Mouse (Mus musculus) liver, embryonic 14.5 days (tissue): ENCODE measurements at regions not wholly inside any gene's neighbourhood (a gene's known extent, or its start where the extent isn't known, plus 50 kb on each side); places are given as distances from the start of the nearest gene placed in this dataset.

Source experiments
- CTCF ChIP-seq: IDR thresholded peaks from 2 replicates; pipeline ENCODE4 v1.5.1; 2016; ENCODE audit warnings: antibody characterized with exemption, low read depth, control low read depth
- EP300 ChIP-seq: IDR thresholded peaks from 2 replicates; pipeline ENCODE4 v1.6.1; 2016; ENCODE audit warnings: antibody characterized with exemption, low read depth

DNA sequence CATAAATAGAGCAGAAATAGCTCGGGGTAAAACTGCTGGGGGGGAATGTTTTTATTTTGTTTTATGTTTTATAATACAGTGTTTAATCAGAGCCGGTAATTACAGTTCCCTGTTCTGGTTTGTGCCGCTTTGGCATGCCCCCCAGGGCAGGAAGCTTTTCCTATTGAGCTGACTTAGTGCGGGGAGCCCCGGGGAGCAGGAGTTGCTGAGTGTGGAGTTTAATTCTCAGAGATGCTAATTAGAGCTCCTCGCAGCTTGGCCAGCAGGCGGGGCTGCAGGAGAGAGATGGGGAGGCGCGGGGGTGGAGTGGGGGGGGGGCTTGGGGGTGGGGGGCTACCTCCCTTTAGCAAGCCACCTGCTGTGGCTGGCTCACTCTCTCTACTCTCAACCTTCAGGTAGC is 322.6 kb downstream of the Matn1 start:
- TF ChIP-seq CTCF (no peak), EP300 (no peak)
